Mouse (Mus musculus) erythroblast, adult 5-6 weeks (primary cell): Measurements from ENCODE around the gene Agtrap. TPM values are rescaled to one million over a fixed set of nuclear protein-coding genes. Genes with fewer than 3 reads are reported as not detected.
"Not testable (repeated sequence)": the region's sequence is repeated elsewhere in the genome, so short reads cannot be mapped to it uniquely, and the experiment has no call there.

Source experiments
- ATAC-seq: replicated peaks from 2 replicates; pipeline ENCODE4 v1.8.0; 2016; ENCODE audit warnings: moderate number of reproducible peaks, mild to moderate bottlenecking, moderate TSS enrichment, inconsistent platforms; ENCODE audit not compliant: poor library complexity, low FRiP score, severe bottlenecking
- total RNA-seq, 2 experiments: library from RNA; stranded (forward) in 1 of 2; stranded (reverse) in 1 of 2; fragments of 150-400 nt in 1 of 2; fragments of 200-764, 138-1000 nt in 1 of 2; gene quantifications; 2 replicates each; pipeline versions ENCODE4 v1.2.3 to v1.2.4; 2015 to 2017; ENCODE audit warnings: low replicate concordance in 2 of 2

Agtrap gene
- total RNA-seq, 2 experiments from 2014 or later = 7.3 to 9.2 TPM

DNA sequence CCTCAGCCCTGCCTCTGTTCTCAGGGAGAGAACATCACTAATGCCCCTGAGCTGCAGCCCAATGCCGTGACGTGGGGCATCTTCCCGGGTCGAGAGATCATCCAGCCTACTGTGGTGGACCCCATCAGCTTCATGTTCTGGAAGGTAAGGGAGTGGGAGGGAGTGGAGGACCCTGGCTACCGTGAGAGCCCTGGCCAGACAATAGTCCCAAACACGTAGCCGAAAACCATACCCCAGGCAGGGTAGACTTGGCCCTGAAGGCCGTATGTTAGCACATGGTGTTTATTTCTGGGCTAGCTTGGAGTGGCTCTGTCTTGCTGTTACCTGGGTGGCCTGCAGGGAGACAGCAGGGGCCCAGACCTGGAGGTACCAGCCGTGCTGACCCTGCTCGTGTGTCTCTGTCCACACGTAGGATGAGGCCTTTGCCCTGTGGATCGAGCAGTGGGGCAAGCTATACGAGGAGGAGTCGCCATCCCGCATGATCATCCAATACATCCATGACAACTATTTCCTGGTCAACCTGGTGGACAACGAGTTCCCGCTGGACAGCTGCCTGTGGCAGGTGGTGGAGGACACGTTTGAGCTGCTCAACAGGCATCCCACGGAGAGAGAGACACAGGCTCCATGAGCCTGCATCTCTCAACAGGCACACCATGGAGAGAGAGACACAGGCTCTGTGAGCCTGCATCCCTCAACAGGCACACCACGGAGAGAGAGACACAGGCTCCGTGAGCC, 32.7 kb downstream of the Agtrap start:
- ATAC-seq = no peak

DNA sequence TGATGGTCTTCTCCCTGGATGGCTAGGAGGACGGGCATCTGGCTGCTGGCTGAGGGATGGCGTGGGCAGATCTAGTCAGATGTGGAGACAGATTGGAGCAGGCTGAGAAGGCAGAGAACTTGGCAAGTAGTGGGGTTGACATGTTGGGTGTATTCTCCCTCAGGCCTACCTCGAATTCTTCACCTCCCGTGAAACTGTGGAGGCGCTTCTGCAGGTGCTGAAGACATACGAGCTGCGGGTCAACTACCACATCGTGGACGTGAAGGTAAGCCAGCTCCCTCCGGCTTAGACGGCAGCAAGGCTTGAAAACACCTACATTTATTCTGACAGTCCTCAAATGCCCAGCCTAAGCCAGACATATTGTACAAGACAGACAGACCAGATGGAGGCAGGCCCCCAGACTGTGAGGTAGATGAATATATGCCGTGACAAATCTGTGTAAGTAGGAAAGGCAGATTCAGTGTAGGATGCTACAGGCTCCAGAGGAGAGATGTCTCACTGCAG, 34.4 kb downstream of the Agtrap start:
- ATAC-seq = no peak

DNA sequence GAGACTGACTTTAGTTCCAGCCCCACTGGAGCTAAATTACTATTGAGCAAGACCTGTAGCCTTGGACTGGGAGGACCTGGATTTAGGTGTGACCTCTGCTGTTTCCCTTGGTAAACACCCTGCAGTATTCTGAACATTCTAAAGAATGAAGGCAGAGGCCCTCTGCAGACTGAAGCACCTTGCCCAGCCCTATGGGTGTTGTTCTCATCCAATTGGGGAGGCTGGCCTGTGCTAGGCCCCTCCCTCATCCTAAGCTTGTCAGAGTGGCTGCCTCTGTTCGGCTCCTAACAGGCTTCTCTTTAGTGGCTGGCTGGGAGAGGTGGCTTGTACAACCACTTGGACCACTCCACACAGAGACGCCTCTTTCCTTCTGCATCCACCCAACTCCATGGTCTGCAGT, 34.9 kb downstream of the Agtrap start:
- no peak for ATAC-seq

DNA sequence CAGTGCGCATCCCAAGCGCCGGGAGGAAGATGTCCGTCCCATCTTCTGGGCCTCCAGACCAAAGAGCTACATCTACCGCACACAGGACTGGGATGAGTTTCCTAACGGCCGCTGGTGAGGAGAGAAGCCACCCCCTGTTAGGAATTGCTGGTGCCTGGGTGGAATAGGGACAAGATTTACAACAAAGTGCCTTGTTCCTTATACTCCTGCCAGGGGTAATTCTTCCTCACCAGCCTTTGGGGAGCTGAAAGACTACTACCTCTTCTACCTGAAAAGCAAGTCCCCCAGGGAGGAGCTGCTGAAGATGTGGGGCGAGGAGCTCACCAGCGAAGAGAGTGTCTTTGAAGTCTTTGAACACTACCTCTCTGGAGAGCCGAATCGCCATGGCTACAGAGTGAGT, 35.9 kb downstream of the Agtrap start:
- ATAC-seq = no peak

DNA sequence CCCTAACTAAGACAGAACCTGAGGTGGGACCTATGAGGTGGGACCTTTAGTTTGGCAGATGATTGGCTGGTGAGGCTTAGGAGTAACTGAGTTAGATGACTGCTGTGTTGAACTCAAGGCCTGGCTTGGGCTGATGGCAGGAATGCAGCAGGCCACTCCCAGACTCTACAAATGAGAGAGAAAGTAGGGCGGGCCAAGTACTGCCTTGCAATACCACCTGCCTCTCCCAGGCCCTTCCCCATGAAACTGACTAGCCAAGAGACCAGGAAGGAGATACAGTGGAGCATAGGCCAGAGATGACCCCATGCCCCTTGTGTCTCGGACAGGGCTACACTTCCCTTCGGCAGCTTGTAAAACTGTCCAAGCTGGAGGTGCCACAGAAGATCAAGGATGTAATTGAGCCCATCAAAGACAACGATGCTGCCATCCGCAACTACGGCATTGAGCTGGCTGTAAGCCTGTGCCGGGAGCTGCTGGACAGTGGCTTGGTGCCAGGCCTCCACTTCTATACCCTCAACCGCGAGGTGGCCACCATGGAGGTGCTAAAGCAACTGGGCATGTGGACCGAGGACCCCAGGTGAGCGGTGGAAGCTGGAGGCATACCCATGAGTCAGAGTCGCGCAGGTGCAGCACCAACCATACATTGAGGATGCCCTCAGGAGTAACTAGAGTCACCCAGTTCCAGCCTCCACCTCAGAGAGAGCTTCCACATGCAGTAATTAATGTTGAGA, 36.6 kb downstream of the Agtrap start:
- ATAC-seq = no peak

DNA sequence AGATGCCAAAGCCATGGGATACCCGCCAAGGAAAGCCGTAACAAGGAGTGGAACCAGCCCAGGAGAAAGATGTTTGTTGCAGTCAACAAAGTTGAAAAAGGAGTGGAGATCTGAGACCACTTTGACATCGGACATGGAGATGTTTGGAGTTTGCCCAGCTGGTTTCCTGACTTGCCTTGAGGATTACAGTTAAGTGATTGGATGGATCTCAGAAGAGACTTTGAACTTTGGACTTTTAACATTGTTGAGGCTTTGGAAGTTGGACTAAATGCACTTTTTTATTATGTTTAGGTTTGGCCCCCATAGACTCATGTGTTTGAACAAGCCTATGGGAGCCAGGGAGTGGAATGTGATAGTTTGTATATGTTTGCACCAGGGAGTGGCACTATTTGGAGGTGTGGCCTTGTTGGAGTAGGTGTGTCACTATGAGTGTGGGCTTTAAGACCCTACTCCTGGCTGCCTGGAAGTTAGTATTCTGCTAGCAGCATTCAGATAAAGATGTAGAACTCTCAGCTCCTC, 37.4 kb downstream of the Agtrap start:
- ATAC-seq = not testable (repeated sequence)

DNA sequence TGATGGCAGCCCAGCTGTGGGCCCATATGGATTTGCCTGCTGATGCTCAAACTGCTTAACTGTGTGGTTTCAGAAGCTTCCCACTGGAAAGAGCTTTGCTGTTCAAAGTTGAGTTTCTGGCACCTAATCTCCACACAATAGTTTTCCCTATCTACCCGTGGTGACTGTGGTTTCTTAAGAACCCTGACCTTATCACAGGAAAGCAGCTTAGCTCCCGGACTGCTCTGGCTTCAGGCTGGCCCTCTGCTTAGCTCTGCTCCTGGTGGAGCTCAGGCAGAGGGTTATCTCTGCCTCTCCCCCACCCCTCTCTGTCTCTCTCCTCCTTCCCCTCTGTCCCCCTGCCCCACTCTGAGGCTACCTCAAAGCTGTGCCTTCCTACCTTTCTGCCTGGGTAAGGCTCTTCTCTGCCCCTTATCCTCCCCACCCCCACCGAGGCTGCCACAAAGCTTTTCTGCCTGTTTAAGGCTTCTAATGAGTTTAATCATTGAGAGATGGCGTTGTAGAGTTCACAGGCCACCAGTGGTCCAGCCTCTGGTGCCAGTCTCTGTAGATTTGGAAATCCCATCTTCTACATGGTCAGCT, 41.3 kb downstream of the Agtrap start:
- peak; percentile 56 for ATAC-seq

DNA sequence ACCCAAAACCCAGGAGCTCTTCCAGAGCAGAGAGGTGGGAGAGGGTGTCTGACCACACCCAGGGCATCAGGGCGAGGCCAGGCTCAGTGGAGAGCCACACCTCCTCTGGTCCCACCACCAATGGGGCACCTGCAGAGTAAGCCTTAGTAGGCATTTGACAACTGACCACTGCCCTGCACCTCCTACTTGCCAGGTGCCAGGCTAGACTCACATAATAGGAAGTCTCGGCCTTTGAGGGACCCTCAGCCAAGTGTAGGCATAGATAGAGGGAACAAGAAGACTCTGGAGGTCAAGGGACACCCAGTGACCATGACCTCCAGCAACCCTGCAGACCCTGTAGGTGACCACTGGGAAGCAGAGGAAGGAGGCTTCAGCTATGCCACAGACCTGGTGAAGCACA, 43.7 kb downstream of the Agtrap start:
- 0 out of 2 replicates have a peak, but pooled peaks have one; percentile 23 for ATAC-seq

DNA sequence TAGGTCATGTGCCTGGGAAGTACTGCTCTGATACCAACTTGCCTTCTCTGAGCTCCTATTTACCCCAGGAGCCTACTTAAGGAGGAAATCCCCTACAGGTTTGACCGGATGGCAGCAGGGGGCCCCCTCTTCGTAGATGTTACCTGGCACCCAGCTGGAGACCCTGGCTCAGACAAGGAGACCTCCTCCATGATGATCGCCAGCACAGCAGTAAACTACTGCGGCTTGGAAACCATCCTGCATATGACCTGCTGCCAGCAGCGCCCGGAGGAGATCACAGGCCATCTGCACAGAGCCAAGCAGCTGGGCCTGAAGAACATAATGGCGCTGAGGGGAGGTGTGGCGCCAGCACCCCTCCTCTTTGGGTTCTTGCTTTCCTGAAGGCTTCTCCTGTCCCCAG, 44.5 kb downstream of the Agtrap start:
- not testable (repeated sequence) for ATAC-seq

DNA sequence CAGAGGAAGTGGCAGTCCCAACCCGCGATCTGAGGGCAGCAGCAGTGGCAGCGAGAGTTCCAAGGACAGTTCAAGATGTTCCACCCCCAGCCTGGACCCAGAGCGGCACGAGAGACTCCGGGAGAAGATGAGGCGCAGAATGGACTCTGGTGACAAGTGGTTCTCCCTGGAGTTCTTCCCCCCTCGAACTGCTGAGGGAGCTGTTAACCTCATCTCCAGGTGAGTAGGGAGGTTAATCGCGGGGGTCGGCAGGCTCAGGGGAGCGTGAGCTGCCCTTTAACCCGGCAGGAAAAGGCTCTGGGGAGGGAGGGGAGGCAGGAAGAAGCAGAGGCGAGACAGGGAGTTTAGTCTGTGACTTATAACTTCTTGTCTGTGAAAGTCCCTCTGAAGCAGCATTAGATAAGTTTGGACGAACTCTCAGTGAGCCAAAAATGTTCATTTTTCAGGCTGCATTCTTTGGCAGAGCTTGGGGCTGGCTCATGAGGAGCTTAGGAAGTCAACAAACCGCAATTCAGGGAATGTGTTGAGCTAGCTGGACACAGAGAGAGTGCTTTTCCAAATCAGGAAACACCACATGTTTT, 46.1 kb downstream of the Agtrap start:
- no peak for ATAC-seq

DNA sequence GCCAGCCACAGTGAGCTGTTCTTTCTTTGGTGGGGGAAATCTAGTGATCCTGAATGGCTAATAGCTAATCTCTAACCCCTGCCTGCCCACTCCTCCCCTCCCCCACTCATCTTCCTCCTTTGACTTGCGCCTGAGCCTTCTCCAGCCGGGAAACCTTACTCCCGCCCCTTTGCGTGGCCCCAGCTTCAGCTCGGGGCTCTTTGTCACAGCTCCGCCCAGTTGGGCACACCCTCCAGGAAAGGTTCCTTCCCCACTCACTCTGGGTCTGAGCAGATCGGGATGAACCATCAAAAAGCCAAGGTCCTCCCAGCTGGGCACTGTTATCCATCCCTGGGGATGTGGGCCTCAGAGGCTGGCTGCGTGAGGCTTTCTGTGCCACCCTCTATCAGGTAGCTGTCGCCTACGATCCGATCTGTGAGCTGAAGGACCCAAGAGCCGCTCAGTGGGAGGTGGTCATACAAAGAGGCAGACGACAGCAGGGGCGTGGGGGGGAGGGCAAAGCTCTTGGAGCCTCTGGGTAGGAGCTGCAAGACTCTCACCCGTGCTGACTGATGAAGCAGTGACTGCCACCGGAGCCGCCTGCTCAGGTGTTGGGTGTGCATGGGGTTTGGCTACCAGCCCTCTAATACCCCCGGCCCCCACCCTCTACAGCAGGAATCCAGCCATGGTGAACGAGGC, 46.8 kb downstream of the Agtrap start:
- ATAC-seq = peak; percentile 36; the same call in 1 of the 2 replicates

DNA sequence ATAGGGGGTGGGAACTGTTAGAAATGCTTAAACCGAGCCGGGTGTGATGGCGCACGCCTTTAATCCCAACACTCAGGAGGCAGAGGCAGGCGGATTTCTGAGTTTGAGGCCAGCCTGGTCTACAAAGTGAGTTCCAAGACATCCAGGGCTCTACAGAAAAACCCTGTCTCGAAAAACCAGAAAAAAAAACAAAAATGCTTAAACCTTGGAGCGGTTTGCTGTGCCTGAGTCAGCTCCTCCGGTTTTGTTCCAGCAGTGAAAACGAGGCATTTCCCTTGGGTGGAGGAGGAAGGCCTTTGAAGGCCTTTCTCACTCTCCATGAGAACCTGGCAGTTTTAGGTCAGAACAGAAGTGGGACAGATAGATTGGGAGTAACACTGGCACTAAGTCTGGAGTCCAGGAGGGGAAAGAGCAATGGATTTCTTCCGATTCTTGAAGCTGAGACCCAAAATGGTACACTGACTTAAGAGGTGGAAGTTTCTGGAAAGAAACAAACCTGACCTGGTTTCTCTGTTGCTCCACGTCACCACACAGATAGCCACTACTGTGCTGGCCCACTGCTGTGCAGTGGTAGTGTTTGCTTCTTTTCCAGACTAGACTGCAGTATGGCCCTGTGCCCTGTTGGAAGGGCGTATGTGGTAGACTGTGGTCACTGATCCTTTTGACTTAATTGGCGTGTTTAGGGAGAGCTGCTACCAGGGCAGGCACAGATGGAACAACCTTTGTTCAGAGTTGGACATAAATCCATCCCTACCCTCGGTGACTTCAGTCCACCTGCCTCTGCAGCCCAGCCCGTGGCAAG, 47.6 kb downstream of the Agtrap start:
- no peak for ATAC-seq

DNA sequence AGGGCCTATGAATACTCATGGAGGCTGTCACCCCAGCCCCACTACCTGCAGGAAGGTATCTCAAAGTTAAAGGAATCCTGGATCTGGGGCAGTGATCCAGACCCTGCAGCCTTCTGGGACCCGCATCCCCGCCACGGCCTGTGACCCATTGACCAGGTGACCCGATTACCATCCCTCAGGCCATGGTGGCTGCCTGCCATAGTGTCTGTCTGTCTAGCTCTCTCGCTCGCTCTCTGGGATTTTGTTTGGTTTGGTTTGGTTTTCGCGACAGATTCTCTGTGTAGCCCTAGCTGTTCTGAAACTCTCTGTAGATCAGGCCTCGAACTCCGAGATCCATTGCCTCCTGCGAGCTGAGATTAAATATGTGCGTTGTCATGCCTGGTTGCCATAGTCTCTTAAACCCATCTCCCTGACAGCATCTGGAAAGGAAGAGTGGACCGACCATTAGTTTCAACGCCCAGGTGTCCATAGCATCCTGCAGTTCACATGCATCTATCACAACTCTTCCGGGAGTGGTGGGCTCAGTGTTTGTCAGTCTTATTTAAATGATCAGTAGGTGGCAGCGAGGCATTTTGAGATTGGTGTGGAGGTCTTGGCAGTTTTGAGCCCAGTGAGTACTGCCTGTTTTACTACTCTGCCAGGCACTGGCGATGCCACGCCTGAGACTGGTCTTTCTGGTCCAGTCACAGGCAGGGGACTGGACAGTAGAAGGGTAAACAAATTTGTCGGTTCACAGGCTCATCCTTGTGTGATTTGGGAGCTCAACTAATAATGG, 48.4 kb downstream of the Agtrap start:
- ATAC-seq = peak; percentile 41

DNA sequence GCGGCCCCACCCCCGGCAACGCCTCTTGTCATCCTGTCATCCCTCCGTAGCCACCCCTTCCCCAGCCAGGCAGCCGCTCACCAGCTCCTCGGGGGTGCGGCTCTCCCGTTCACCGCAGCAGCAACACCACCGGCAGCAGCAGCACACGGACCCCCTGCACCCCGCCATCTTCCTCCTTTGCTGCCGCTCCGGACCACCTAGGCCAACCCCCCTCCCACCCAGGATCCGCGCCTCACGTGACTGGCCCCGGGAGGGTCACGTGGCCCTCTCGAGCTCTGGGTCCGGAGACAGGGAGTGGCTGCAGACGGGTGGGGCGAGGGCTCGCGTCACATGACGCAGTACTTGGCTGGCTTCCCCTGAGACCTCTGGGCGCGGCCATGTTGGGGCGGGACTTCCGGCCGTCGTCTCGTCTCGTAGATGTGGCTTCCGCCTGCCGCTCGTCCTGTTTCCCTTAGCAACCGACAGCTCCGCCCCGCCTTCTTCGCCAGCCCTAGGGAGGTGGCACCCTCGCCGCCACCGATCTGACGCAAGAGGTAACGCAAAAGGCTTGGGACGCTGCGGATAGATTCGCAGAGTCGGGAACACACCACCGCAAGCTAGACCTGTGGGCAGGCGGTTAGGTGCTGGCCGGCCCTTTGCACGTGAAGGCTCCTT, 49.1 kb downstream of the Agtrap start, which contains the start of the genes Clcn6 and Mthfr:
TSS of gene Clcn6 (minus strand) at position 222 of the 654 bp plus-strand sequence.
TSS of gene Mthfr (plus strand) at position 478 of the 654 bp plus-strand sequence.
- peak; percentile 85 for ATAC-seq

DNA sequence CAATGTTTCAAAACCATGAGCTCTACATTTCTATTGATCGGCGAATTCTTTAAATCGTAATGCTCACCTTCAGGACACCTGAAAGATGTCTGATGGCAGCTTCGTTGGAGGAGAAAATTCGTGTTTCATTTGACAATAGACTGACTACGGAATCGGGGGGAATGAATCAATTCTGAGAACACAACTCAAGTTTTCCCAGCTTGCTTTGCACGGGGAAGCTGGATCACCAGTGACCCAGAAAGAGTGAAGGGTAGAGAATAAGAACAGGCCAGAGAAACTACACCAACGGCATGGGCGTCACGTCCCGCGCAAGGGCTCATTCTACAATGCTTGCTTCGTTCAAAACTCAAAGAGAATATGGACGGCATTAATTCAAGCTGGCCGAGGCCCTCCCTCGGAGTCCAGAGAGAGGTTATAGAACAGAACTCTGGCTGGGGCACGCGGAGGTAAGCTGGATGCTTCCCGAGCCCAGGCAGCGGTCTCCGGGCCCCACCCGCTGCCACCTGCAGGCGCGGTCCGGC, 49.7 kb downstream of the Agtrap start:
- no peak for ATAC-seq

DNA sequence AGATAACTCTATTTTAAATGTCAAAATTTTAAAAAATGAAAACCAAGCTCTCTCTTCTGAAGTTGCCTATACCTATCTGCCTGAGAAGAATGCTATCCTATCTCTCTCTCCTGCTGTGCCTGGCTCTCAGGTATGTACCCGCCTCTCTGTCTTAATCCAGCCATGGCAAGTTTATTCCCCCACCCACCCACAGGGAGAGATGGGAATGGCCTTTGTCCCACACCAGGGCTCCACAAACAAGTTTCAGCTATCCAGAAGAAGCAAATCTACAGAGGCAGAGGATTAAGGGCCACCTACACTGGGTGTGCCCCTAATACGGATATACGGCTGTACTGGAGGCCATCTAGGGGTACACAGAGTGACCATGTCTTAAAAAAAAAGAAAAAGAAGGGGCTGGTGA, 52.4 kb downstream of the Agtrap start:
- ATAC-seq = no peak

DNA sequence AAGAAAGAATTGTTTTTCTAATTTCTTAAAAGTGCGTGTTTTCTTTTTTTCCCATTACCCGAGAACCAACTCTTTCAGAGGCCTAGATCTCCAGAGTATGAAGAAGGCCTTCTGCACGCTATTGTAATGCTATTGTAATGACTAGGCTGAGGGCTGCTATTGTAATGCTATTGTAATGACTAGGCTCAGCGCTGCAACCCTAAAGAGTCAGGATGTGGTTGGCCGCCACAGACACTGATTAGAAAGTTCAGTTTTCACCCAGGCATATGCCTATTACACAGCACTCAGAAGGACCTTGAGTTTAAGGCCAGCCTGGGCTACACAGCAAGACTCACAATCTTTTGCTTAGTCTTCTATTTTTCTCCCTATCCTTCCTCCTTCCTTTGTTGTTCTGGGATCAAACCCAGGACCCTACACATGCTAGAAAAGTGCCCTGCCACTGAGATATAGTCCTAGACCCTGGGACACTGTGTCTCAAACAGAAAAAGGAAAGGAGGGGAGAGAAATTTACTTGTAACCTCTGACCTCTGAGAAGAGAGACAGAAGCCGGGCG, 53.9 kb downstream of the Agtrap start:
- ATAC-seq = no peak
